Mouse (Mus musculus): ENCODE data around the gene Gm5965. TPM values are rescaled to one million over a fixed set of nuclear protein-coding genes. Genes with fewer than 3 reads are reported as not detected.

Gene Gm5965
- polyA plus RNA-seq, 1 experiment from 2014 or later, result not detected

DNA sequence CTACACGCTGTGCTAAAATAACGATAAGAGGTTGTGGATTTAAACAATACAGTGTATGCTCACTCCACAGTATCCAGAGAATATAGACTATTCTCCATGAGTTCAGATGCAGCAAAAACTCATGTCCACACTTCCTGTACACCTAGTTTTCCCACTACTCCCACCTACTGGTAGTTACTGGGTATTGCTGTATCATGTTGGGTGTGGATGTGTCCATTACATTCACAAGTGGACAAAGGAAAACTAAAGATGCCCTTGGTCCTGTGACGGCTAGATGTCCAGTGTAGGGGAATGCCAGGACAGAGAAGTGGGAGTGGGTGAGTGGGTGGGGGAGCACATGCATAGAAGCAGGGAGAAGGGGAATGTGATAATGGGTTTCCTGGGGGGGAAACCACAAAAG lies 46.0 kb downstream of the Gm5965 start:
- Histone ChIP-seq H3K36me3 (no peaks in the 10 kb centered on the region), H3K27me3 (replicated peaks) (no peaks in the 10 kb centered on the region), H3K9ac (no peak overlapping the region), H3K4me3 (no peak overlapping the region), H3K9me3 (replicated peaks) (no peaks in the 10 kb centered on the region), H3K27ac (ENCODE audit: poor library complexity, severe bottlenecking) (no peak overlapping the region), H3K4me2 (no peak overlapping the region), H3K4me1 (replicated peaks) (no peaks in the 10 kb centered on the region)
- 71% methylated on average over 3 of the region's 3 CpGs for WGBS
- ATAC-seq (ENCODE audit: insufficient number of reproducible peaks, low FRiP score), result no peak

- Histone ChIP-seq H3K4me2 (no peak within 1 kb of the TSS), H3K27ac (ENCODE audit: poor library complexity, severe bottlenecking) (no peak within 1 kb of the TSS), H3K9ac (no peak within 1 kb of the TSS), H3K36me3 (no peaks in the 10 kb centered on the region), H3K4me3 (no peak within 1 kb of the TSS), H3K4me1 (replicated peaks) (no peaks in the 10 kb centered on the region), H3K9me3 (replicated peaks) (no peaks in the 10 kb centered on the region), H3K27me3 (replicated peaks) (no peaks in the 10 kb centered on the region)
- no peak for ATAC-seq (ENCODE audit: insufficient number of reproducible peaks, low FRiP score)
- WGBS, result 84% methylated on average over 9 of the region's 9 CpGs
Observed at GRCm38 (mm10) chr16:88826095-88826652, 48.5 kb downstream of the Gm5965 start, which contains the start of gene Krtap14. Gene Krtap14 (minus strand): TSS chr16:88826145.

DNA sequence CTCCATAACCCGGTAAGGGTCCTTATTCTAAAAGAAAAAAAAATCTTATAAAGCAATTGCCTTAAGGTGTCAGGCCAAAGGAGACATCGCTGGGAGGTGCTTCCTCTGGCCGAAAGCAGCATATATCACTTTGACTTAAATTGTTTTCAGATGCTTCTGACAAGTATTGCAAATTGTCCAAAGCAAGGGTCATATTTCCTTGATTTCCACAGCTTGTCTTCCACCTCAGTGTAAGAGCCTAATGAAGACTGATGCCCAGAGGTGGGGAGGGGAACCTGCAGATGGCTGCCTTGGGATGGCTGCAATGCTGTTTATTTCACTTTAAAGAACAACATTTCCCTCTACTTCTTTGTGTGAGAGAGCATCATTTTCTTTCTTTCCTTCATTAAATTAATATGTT lies 49.3 kb downstream of the Gm5965 start:
- Histone ChIP-seq H3K4me1 (replicated peaks) (no peaks in the 10 kb centered on the region), H3K27ac (ENCODE audit: poor library complexity, severe bottlenecking) (no peak overlapping the region), H3K9ac (no peak overlapping the region), H3K9me3 (replicated peaks) (no peaks in the 10 kb centered on the region), H3K27me3 (replicated peaks) (no peaks in the 10 kb centered on the region), H3K4me2 (no peak overlapping the region), H3K36me3 (no peaks in the 10 kb centered on the region), H3K4me3 (no peak overlapping the region)
- WGBS, result 74% methylated on average over 3 of the region's 3 CpGs
- no peak for ATAC-seq (ENCODE audit: insufficient number of reproducible peaks, low FRiP score)

Other genes with a start within 250 kb of the Gm5965 start
- gene Cldn8, start 214.7 kb upstream of the Gm5965 start, polyA plus RNA-seq (2016; fragmentation: Nextera tagmentation; extraction: Ambion mirVana), result 0.34 TPM in 1 of 2 replicates, not detected in the other
- not detected in 2 replicates for gene Krtap24-1, start 165.6 kb upstream of the Gm5965 start, polyA plus RNA-seq (2016; fragmentation: Nextera tagmentation; extraction: Ambion mirVana)
- not detected in 2 replicates for gene 2310079G19Rik, start 150.2 kb upstream of the Gm5965 start, polyA plus RNA-seq (2016; fragmentation: Nextera tagmentation; extraction: Ambion mirVana)
- not detected in 2 replicates for gene Krtap26-1, start 130.1 kb upstream of the Gm5965 start, polyA plus RNA-seq (2016; fragmentation: Nextera tagmentation; extraction: Ambion mirVana)
- gene Krtap27-1, start 106.2 kb upstream of the Gm5965 start, polyA plus RNA-seq (2016; fragmentation: Nextera tagmentation; extraction: Ambion mirVana), result not detected in 2 replicates
- not detected in 2 replicates for gene 2310061N02Rik, start 69.9 kb upstream of the Gm5965 start, polyA plus RNA-seq (2016; fragmentation: Nextera tagmentation; extraction: Ambion mirVana)
- gene Krtap13-1, start 49.0 kb upstream of the Gm5965 start, polyA plus RNA-seq (2016; fragmentation: Nextera tagmentation; extraction: Ambion mirVana), result not detected in 2 replicates
- not detected in 2 replicates for gene Krtap13, start 26.3 kb upstream of the Gm5965 start, polyA plus RNA-seq (2016; fragmentation: Nextera tagmentation; extraction: Ambion mirVana)
- gene 2310034C09Rik, start 19.0 kb upstream of the Gm5965 start, polyA plus RNA-seq (2016; fragmentation: Nextera tagmentation; extraction: Ambion mirVana), result not detected in 2 replicates
- gene 2310057N15Rik, start 3.7 kb upstream of the Gm5965 start, polyA plus RNA-seq (2016; fragmentation: Nextera tagmentation; extraction: Ambion mirVana), result not detected in 2 replicates
- gene Gm20741, start 34.3 kb downstream of the Gm5965 start, polyA plus RNA-seq (2016; fragmentation: Nextera tagmentation; extraction: Ambion mirVana), result not detected in 2 replicates
- not detected in 2 replicates for gene Krtap15, start 42.3 kb downstream of the Gm5965 start, polyA plus RNA-seq (2016; fragmentation: Nextera tagmentation; extraction: Ambion mirVana)
- gene Krtap14, start 48.2 kb downstream of the Gm5965 start, polyA plus RNA-seq (2016; fragmentation: Nextera tagmentation; extraction: Ambion mirVana), result not detected in 2 replicates
- gene Krtap19-1, start 91.5 kb downstream of the Gm5965 start, polyA plus RNA-seq (2016; fragmentation: Nextera tagmentation; extraction: Ambion mirVana), result not detected in 2 replicates
- gene Krtap19-2, start 96.4 kb downstream of the Gm5965 start, polyA plus RNA-seq (2016; fragmentation: Nextera tagmentation; extraction: Ambion mirVana), result not detected in 2 replicates
- gene Krtap19-3, start 100.1 kb downstream of the Gm5965 start, polyA plus RNA-seq (2016; fragmentation: Nextera tagmentation; extraction: Ambion mirVana), result not detected in 2 replicates
- not detected in 2 replicates for gene Krtap19-4, start 107.2 kb downstream of the Gm5965 start, polyA plus RNA-seq (2016; fragmentation: Nextera tagmentation; extraction: Ambion mirVana)
- gene Krtap19-5, start 118.6 kb downstream of the Gm5965 start, polyA plus RNA-seq (2016; fragmentation: Nextera tagmentation; extraction: Ambion mirVana), result not detected in 2 replicates
- gene Krtap19-9b, start 154.4 kb downstream of the Gm5965 start, polyA plus RNA-seq (2016; fragmentation: Nextera tagmentation; extraction: Ambion mirVana), result not detected in 2 replicates
- not detected in 2 replicates for gene Krtap16-3, start 185.0 kb downstream of the Gm5965 start, polyA plus RNA-seq (2016; fragmentation: Nextera tagmentation; extraction: Ambion mirVana)
- not detected in 2 replicates for gene Krtap22-2, start 232.9 kb downstream of the Gm5965 start, polyA plus RNA-seq (2016; fragmentation: Nextera tagmentation; extraction: Ambion mirVana)
- not detected in 2 replicates for gene Gm10229, start 237.4 kb downstream of the Gm5965 start, polyA plus RNA-seq (2016; fragmentation: Nextera tagmentation; extraction: Ambion mirVana)